Mouse (Mus musculus) cerebellum, adult 2 months (tissue): ENCODE measurements around the gene Strip2. TPM values are rescaled to one million over a fixed set of nuclear protein-coding genes. Genes with fewer than 3 reads are reported as not detected.
A peak's percentile ranks its signal among the peaks of the same experiment; 100 is the strongest.

Experiments used
- DNase-seq, 2 experiments: peaks; one replicate each; pipeline ENCODE4 v3.0.0; 2021
- H3K27ac ChIP-seq: fragments of 200-500 bp; 2 replicates; pipeline ENCODE4 v1.5.1; 2012; ENCODE audit warnings: low read length, control low read depth, inconsistent platforms; ENCODE audit not compliant: insufficient read depth
- H3K27me3 ChIP-seq: fragments of 200-500 bp; 2 replicates; pipeline ENCODE4 v1.6.1; 2012; ENCODE audit warnings: inconsistent platforms, mild to moderate bottlenecking, low read length, moderate library complexity; ENCODE audit not compliant: control insufficient read depth, insufficient read depth
- H3K4me1 ChIP-seq: fragments of 200-500 bp; 2 replicates; pipeline ENCODE4 v1.6.1; 2011; ENCODE audit warnings: low read length; ENCODE audit not compliant: control insufficient read depth, insufficient read depth
- H3K4me3 ChIP-seq: fragments of 200-500 bp; replicated peaks from 2 replicates; pipeline ENCODE3; 2011; ENCODE audit warnings: mild to moderate bottlenecking, low read depth, low read length, control low read depth; ENCODE audit not compliant: insufficient read depth
- CTCF ChIP-seq: fragments of 200-500 bp; IDR thresholded peaks from 2 replicates; pipeline ENCODE4 v1.5.1; 2011; ENCODE audit warnings: low read depth, mild to moderate bottlenecking, control low read depth, low read length, moderate library complexity, borderline replicate concordance; ENCODE audit not compliant: insufficient read depth
- POLR2A ChIP-seq: fragments of 200-500 bp; IDR thresholded peaks from 2 replicates; pipeline ENCODE4 v1.6.1; 2011; ENCODE audit warnings: low read length, control low read depth, borderline replicate concordance; ENCODE audit not compliant: insufficient read depth
- WGBS: fragments of 180-500 bp; shearing (Covaris S2); methylation state at CpG from one replicate; pipeline ENCODE4 v1.1.7; 2018; 5-methylcytosine and 5-hydroxymethylcytosine counted together
- polyA plus RNA-seq: library from polyadenylated mRNA; depleted of rRNA; stranded (reverse); fragments of >200 nt; gene quantifications from 2 replicates; pipeline ENCODE4 v1.2.3, GENCODE M21; 2012; rRNA removed

Strip2 gene
- polyA plus RNA-seq: 46.0 and 57.8 TPM in 2 replicates

DNA sequence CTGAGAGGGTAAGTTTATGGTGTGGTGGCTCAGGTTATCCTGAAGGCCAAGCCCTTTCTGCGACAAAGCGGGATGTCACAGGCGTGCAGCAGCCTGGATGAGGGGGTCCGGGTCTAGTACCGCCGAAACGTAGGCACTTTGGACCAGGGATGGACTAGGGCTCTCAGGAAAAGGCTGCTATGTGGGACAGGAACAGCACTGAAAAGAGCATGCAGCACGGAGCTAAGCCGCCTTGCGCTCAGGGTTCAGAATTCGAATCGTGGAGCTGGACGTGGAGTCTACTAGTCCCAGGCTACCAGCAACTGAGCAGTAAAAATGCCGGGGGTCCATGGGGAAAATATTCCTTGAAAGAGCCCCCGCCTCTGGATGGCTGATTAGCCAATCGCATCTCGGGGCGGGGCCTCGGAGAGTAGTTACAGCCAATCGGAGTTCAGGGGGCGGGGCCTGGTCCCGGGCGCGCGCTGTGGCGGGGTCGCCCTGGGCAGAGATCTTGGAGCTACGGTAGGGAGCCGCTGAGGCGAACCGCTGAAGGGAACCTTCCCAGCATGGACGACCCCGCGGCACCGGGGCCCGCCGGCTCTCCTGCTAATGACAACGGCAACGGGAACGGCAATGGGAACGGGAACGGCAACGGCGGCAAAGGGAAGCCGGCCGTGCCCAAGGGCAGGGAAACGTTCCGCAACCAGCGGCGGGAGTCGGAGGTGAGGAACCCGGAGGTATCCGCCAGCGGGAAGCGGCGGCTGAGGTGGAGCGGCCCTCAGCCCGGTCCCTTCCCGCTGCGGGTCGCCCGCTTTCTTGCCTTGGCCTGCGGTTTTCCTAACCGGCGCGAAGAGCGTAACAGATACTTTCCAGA, at the start of gene Strip2:
TSS of gene Strip2 (plus strand) at position 483 of the 853 bp plus-strand sequence.
- Histone ChIP-seq H3K27ac (peak within 1 kb of the TSS; percentile 65), H3K27me3 (no peaks in the 10 kb centered on the region), H3K4me1 (no peaks in the 10 kb centered on the region; the same call in 1 of the 2 replicates), H3K4me3 (peak within 1 kb of the TSS; percentile 95)
- TF ChIP-seq POLR2A (peak; percentile 67; the same call in 1 of the 2 replicates), CTCF (no peak)
- under 1% methylated on average over 67 of the region's 67 CpGs for WGBS
- peak; percentile 93 to 96 for DNase-seq

DNA sequence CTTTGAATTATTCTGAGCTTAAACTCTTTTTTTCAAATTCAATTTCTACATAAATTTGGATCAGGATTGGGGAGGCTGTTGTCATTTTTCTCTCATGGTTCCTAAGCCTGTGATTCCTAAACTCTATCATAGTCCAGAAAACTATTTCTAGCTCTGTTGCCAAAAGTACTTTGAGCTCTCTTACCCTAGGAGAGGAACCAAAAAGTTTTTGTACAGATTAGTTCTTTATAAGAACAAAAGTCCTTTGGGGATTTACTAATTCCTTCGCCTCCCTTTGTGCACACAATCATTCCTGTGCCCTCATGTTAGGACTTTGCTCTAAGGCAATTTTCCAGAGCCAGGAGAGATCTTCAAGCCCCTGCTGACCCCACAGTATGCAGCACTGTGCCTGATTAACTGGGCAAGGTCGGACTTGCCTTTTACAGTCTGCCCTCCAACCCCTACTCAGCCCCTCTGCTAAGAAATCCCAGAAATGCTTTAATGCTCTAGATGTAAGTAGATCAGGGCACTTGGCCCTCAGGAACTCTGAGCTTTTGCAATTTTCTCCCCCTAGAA, 48.4 kb upstream of the Strip2 start:
- H3K4me1 ChIP-seq: no peaks in the 10 kb centered on the region
- TF ChIP-seq CTCF: no peak
- TF ChIP-seq POLR2A: no peak

GRCm38 (mm10) chr6:29873654-29874053, 43.2 kb upstream of the Strip2 start:
- whole genome bisulfite sequencing: 81% methylated on average over 2 of the region's 2 CpGs
- no peak overlapping the region for H3K4me3 ChIP-seq
- H3K27me3 ChIP-seq: no peaks in the 10 kb centered on the region
- no peak overlapping the region for H3K27ac ChIP-seq
- no peak for DNase-seq
- H3K4me1 ChIP-seq: no peaks in the 10 kb centered on the region
- TF ChIP-seq POLR2A (no peak), CTCF (no peak)

More for the DNA sequence above, 48.4 kb upstream of the Strip2 start:
- no peak for DNase-seq
- Histone ChIP-seq H3K27ac (no peak overlapping the region), H3K27me3 (no peaks in the 10 kb centered on the region), H3K4me3 (no peak overlapping the region)
- 71% methylated on average over 2 of the region's 2 CpGs for WGBS

DNA sequence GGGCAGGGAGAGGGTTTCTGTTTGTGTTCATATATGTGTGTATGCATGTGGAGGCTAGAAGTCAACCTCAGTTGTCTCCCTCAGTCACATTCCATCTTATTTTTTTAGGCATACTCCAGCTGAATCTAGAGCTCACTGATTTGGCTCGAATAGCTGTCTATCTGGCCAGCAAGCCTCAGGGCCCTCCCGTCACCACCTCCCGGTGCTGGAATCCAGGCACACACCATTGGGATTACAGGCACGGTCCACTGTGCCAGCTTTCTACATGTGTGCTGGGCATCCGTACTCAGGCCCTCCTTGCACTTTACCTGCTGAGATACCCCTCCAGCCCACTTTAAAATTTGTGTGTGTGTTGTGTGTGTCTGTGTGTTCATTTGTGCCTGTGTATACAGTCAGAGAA, 41.2 kb upstream of the Strip2 start:
- 13% methylated on average over 5 of the region's 5 CpGs for WGBS
- Histone ChIP-seq H3K4me1 (no peaks in the 10 kb centered on the region), H3K4me3 (no peak overlapping the region), H3K27me3 (no peaks in the 10 kb centered on the region), H3K27ac (no peak overlapping the region)
- no peak for TF ChIP-seq POLR2A
- TF ChIP-seq CTCF: no peak
- peak in 1 of 2 experiments; percentile 27 for DNase-seq

DNA sequence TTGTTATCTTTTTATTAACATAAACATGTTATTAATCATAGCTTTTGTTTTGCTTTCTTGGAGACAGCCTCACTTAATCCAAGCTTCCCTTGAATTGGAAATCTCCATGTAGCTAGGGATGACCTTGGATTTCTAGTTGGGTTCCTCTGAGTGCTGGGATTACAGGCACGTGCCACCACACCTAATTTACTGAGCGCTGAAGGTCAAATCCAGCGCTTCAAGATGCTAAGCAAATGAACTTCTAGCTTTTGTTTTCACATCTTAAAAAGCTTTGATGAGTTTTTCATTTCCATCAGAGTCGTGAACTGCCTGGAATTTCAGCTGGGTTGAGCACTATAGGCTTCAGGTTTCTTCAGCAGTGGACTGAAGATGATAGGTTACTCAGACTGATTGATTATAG, 40.0 kb upstream of the Strip2 start:
- no peak overlapping the region for H3K27ac ChIP-seq
- no peaks in the 10 kb centered on the region for H3K27me3 ChIP-seq
- DNase-seq: no peak
- H3K4me1 ChIP-seq: no peaks in the 10 kb centered on the region
- H3K4me3 ChIP-seq: no peak overlapping the region
- WGBS: 95% methylated on average over 4 of the region's 4 CpGs
- TF ChIP-seq POLR2A (no peak), CTCF (no peak)

DNA sequence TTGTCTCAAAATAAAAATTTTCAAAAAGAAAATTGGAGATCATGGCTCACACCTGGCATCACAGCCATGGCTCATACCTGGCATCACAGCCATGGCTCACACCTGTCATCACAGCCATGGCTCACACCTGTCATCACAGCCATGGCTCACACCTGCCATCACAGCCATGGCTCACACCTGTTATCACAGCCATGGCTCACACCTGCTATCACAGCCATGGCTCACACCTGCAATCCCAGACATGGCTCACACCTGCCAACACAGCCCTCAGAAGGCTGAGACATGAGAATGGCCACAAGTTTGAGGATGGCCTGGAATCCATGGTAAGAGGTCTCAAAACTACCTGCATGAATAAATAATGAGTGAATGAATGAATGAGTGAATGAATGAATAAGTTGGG, 37.2 kb upstream of the Strip2 start:
- H3K4me3 ChIP-seq: no peak overlapping the region
- DNase-seq: no peak
- no peak overlapping the region for H3K27ac ChIP-seq
- no peaks in the 10 kb centered on the region for H3K27me3 ChIP-seq
- H3K4me1 ChIP-seq: no peaks in the 10 kb centered on the region
- TF ChIP-seq POLR2A (no peak), CTCF (no peak)

- no peaks in the 10 kb centered on the region for H3K27me3 ChIP-seq
- 94% methylated on average over 3 of the region's 3 CpGs for WGBS
- no peak for DNase-seq
Observed at GRCm38 (mm10) chr6:29880796-29881195, 36.0 kb upstream of the Strip2 start.

GRCm38 (mm10) chr6:29881936-29882335, 34.9 kb upstream of the Strip2 start:
- Histone ChIP-seq H3K4me1 (no peaks in the 10 kb centered on the region), H3K27me3 (no peaks in the 10 kb centered on the region), H3K27ac (no peak overlapping the region), H3K4me3 (no peak overlapping the region)
- no peak for DNase-seq
- WGBS: 96% methylated on average over 2 of the region's 2 CpGs
- no peak for TF ChIP-seq POLR2A
- no peak for TF ChIP-seq CTCF

More at GRCm38 (mm10) chr6:29880796-29881195, 36.0 kb upstream of the Strip2 start:
- Histone ChIP-seq H3K27ac (no peak overlapping the region), H3K4me1 (no peaks in the 10 kb centered on the region), H3K4me3 (no peak overlapping the region)
- TF ChIP-seq POLR2A (no peak), CTCF (no peak)
